Mouse (Mus musculus): ENCODE data around the gene Gm10197. TPM values are rescaled to one million over a fixed set of nuclear protein-coding genes. Genes with fewer than 3 reads are reported as not detected.

Gene Gm10197
- polyA plus RNA-seq (2012; rRNA removed), result not detected in 2 replicates

DNA sequence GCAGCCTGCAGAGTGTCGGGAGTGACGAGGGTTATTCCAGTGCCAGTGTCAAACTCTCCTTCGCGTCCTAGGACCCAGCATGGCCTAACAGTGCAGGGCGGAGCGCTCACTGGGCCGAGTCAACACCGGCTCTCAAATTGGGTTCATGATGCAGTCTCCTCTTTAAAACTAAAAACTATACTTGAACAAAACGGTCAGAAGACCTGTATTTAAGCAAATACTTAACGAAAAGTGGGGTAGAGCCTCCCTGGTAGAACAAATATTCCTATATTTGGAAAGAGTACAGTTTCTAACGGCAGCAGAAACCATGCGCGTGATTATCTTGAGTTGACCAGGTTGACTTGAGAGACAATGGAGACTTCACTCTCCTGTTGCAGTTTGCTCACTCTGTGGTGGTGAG is at the start of gene Gm10197:
TSS of gene Gm10197 (minus strand) at position 101 of the 400 bp plus-strand sequence.

DNA sequence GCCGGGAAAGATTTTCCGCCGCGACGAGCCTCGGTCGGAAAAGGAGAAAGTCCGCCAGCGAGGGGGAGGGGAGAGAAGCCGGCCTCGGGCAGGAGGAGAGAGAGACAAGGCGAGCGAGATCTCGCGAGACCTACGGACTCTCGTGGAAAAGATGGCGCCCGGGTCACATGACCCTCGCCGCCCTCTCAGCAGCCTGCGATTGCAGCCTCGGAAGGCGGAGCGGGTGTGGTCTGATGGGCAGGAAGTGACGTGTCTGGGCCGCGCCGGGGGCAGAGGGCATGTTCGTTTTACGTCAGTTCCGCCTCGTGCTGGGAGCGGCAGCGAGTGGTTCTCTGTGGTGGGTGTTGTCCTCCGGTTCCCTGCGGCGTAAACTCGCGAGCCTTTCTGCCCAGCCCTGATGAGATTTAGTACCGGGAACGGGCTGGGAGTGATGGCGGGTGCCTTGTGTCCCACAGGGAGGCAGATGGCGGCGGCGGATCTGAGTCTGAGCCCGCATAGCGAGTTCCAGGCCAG is 19.0 kb upstream of the Gm10197 start, which contains the start of gene Smndc1:
TSS of gene Smndc1 (minus strand) at position 84 of the 513 bp plus-strand sequence.

Other genes starting within 250 kb of the Gm10197 start
- gene Add3, start 231.3 kb downstream of the Gm10197 start, polyA plus RNA-seq (2012; rRNA removed), result 12.8 and 14.4 TPM in 2 replicates
- gene Mxi1, start 61.2 kb downstream of the Gm10197 start, polyA plus RNA-seq (2012; rRNA removed), result 14.6 and 16.6 TPM in 2 replicates
- 9.6 and 14.3 TPM in 2 replicates for gene Smndc1, start 18.8 kb upstream of the Gm10197 start, polyA plus RNA-seq (2012; rRNA removed)
- 1.2 TPM in 2 replicates for gene Dusp5, start 157.3 kb upstream of the Gm10197 start, polyA plus RNA-seq (2012; rRNA removed)
- gene Nutf2-ps1, start 217.3 kb upstream of the Gm10197 start, polyA plus RNA-seq (2012; rRNA removed), result 42.1 and 47.0 TPM in 2 replicates
- 30.4 and 31.1 TPM in 2 replicates for gene Smc3, start 228.6 kb upstream of the Gm10197 start, polyA plus RNA-seq (2012; rRNA removed)

Data from liver, embryonic 14 days (tissue).